Mouse (Mus musculus): ENCODE measurements around the gene Xpnpep3. TPM values are rescaled to one million over a fixed set of nuclear protein-coding genes. Genes with fewer than 3 reads are reported as not detected.
A peak's percentile ranks its signal among the peaks of the same experiment; 100 is the strongest.

Xpnpep3 gene
- polyA plus RNA-seq, 1 experiment from 2014 or later = 5.2 TPM

GRCm38 (mm10) chr15:81461523-81461922 lies 61.6 kb downstream of the Xpnpep3 start:
- Histone ChIP-seq H3K27ac (ENCODE audit: low read depth, low read length) (no peak overlapping the region), H3K36me3 (ENCODE audit: control insufficient read depth, insufficient read depth, low read length) (peaks cover 4% of the 10 kb centered on the region; the same call in 1 of the 2 replicates), H3K27me3 (replicated peaks; ENCODE audit: control insufficient read depth, insufficient read depth, low read length) (no peaks in the 10 kb centered on the region), H3K4me2 (ENCODE audit: low read length) (no peak overlapping the region), H3K9me3 (replicated peaks; ENCODE audit: control insufficient read depth, low read length) (no peaks in the 10 kb centered on the region), H3K9ac (ENCODE audit: low read length) (no peak overlapping the region), H3K4me1 (ENCODE audit: control insufficient read depth, insufficient read depth, low read length) (0 out of 2 replicates have a peak, but pooled peaks cover 3% of the 10 kb centered on the region), H3K4me3 (ENCODE audit: low read depth, low read length) (no peak overlapping the region)
- ATAC-seq (no peak), DNase-seq (ENCODE audit: low spot score) (no peak)
- 81% methylated on average over 7 of the region's 7 CpGs for WGBS

GRCm38 (mm10) chr15:81465016-81465660 lies 65.2 kb downstream of the Xpnpep3 start:
- H3K27me3 ChIP-seq (replicated peaks; ENCODE audit: control insufficient read depth, insufficient read depth, low read length) = no peaks in the 10 kb centered on the region
- H3K9me3 ChIP-seq (replicated peaks; ENCODE audit: control insufficient read depth, low read length) = no peaks in the 10 kb centered on the region
- H3K4me1 ChIP-seq (ENCODE audit: control insufficient read depth, insufficient read depth, low read length) = peaks cover 14% of the 10 kb centered on the region
- H3K36me3 ChIP-seq (ENCODE audit: control insufficient read depth, insufficient read depth, low read length) = peaks cover 15% of the 10 kb centered on the region; the same call in 1 of the 2 replicates
- DNase-seq (ENCODE audit: low spot score) (no peak), ATAC-seq (no peak)
- H3K4me2 ChIP-seq (ENCODE audit: low read length) = peak overlapping the region; percentile 76
- WGBS = 79% methylated on average over 12 of the region's 12 CpGs
- H3K4me3 ChIP-seq (ENCODE audit: low read depth, low read length) = peak overlapping the region; percentile 61
- peak overlapping the region; percentile 77; the same call in 1 of the 2 replicates for H3K9ac ChIP-seq (ENCODE audit: low read length)
- peak overlapping the region; percentile 86 for H3K27ac ChIP-seq (ENCODE audit: low read depth, low read length)

- peak within 1 kb of the TSS; percentile 61 for H3K4me3 ChIP-seq (ENCODE audit: low read depth, low read length)
- no peaks in the 10 kb centered on the region for H3K9me3 ChIP-seq (replicated peaks; ENCODE audit: control insufficient read depth, low read length)
- DNase-seq (ENCODE audit: low spot score) (peak; percentile 99), ATAC-seq (peak; percentile 99)
- 1% methylated on average over 61 of the region's 62 CpGs for WGBS
- peaks cover 14% of the 10 kb centered on the region for H3K4me1 ChIP-seq (ENCODE audit: control insufficient read depth, insufficient read depth, low read length)
- peaks cover 20% of the 10 kb centered on the region for H3K36me3 ChIP-seq (ENCODE audit: control insufficient read depth, insufficient read depth, low read length)
- H3K9ac ChIP-seq (ENCODE audit: low read length) = peak within 1 kb of the TSS; percentile 78
- peak within 1 kb of the TSS; percentile 87 for H3K27ac ChIP-seq (ENCODE audit: low read depth, low read length)
- peak within 1 kb of the TSS; percentile 76 for H3K4me2 ChIP-seq (ENCODE audit: low read length)
- no peaks in the 10 kb centered on the region for H3K27me3 ChIP-seq (replicated peaks; ENCODE audit: control insufficient read depth, insufficient read depth, low read length)
Observed at GRCm38 (mm10) chr15:81465901-81466737, 66.2 kb downstream of the Xpnpep3 start, which contains the start of gene Rbx1. Rbx1 (plus strand) TSS chr15:81466296.

GRCm38 (mm10) chr15:81466738-81467113 lies 66.8 kb downstream of the Xpnpep3 start:
- H3K36me3 ChIP-seq (ENCODE audit: control insufficient read depth, insufficient read depth, low read length) = peaks cover 27% of the 10 kb centered on the region
- WGBS = under 1% methylated on average over 15 of the region's 15 CpGs
- ATAC-seq = no peak
- H3K4me3 ChIP-seq (ENCODE audit: low read depth, low read length) = peak overlapping the region; percentile 61
- peak overlapping the region; percentile 87 for H3K27ac ChIP-seq (ENCODE audit: low read depth, low read length)
- peak overlapping the region; percentile 78 for H3K9ac ChIP-seq (ENCODE audit: low read length)
- H3K4me2 ChIP-seq (ENCODE audit: low read length) = peak overlapping the region; percentile 60
- H3K4me1 ChIP-seq (ENCODE audit: control insufficient read depth, insufficient read depth, low read length) = peaks cover 14% of the 10 kb centered on the region
- H3K27me3 ChIP-seq (replicated peaks; ENCODE audit: control insufficient read depth, insufficient read depth, low read length) = no peaks in the 10 kb centered on the region
- no peaks in the 10 kb centered on the region for H3K9me3 ChIP-seq (replicated peaks; ENCODE audit: control insufficient read depth, low read length)
- no peak for DNase-seq (ENCODE audit: low spot score)

- 90% methylated on average over 8 of the region's 8 CpGs for WGBS
- no peak overlapping the region for H3K9ac ChIP-seq (ENCODE audit: low read length)
- H3K27ac ChIP-seq (ENCODE audit: low read depth, low read length) = no peak overlapping the region
- DNase-seq (ENCODE audit: low spot score) (no peak), ATAC-seq (no peak)
- peaks cover 11% of the 10 kb centered on the region for H3K4me1 ChIP-seq (ENCODE audit: control insufficient read depth, insufficient read depth, low read length)
- H3K36me3 ChIP-seq (ENCODE audit: control insufficient read depth, insufficient read depth, low read length) = peaks cover 65% of the 10 kb centered on the region
- no peak overlapping the region for H3K4me2 ChIP-seq (ENCODE audit: low read length)
- no peaks in the 10 kb centered on the region for H3K9me3 ChIP-seq (replicated peaks; ENCODE audit: control insufficient read depth, low read length)
- H3K27me3 ChIP-seq (replicated peaks; ENCODE audit: control insufficient read depth, insufficient read depth, low read length) = no peaks in the 10 kb centered on the region
- no peak overlapping the region for H3K4me3 ChIP-seq (ENCODE audit: low read depth, low read length)
Observed at GRCm38 (mm10) chr15:81470735-81471134, 70.8 kb downstream of the Xpnpep3 start.

GRCm38 (mm10) chr15:81472256-81472655 lies 72.3 kb downstream of the Xpnpep3 start:
- Histone ChIP-seq H3K4me3 (ENCODE audit: low read depth, low read length) (no peak overlapping the region), H3K4me2 (ENCODE audit: low read length) (no peak overlapping the region), H3K4me1 (ENCODE audit: control insufficient read depth, insufficient read depth, low read length) (peaks cover 9% of the 10 kb centered on the region), H3K9ac (ENCODE audit: low read length) (no peak overlapping the region), H3K27ac (ENCODE audit: low read depth, low read length) (no peak overlapping the region), H3K27me3 (replicated peaks; ENCODE audit: control insufficient read depth, insufficient read depth, low read length) (no peaks in the 10 kb centered on the region), H3K9me3 (replicated peaks; ENCODE audit: control insufficient read depth, low read length) (no peaks in the 10 kb centered on the region), H3K36me3 (ENCODE audit: control insufficient read depth, insufficient read depth, low read length) (peaks cover 70% of the 10 kb centered on the region)
- no peak for DNase-seq (ENCODE audit: low spot score)
- WGBS = 96% methylated on average over 5 of the region's 5 CpGs
- ATAC-seq = no peak

- H3K9ac ChIP-seq (ENCODE audit: low read length) = no peak overlapping the region
- ATAC-seq (no peak), DNase-seq (ENCODE audit: low spot score) (peak; percentile 27)
- H3K36me3 ChIP-seq (ENCODE audit: control insufficient read depth, insufficient read depth, low read length) = peaks cover 54% of the 10 kb centered on the region
- H3K9me3 ChIP-seq (replicated peaks; ENCODE audit: control insufficient read depth, low read length) = no peaks in the 10 kb centered on the region
- H3K27me3 ChIP-seq (replicated peaks; ENCODE audit: control insufficient read depth, insufficient read depth, low read length) = no peaks in the 10 kb centered on the region
- WGBS = 43% methylated on average over 3 of the region's 3 CpGs
- no peak overlapping the region for H3K4me3 ChIP-seq (ENCODE audit: low read depth, low read length)
- H3K4me1 ChIP-seq (ENCODE audit: control insufficient read depth, insufficient read depth, low read length) = no peaks in the 10 kb centered on the region
- no peak overlapping the region for H3K4me2 ChIP-seq (ENCODE audit: low read length)
- H3K27ac ChIP-seq (ENCODE audit: low read depth, low read length) = no peak overlapping the region
Observed at GRCm38 (mm10) chr15:81475654-81476053, 75.7 kb downstream of the Xpnpep3 start.

- H3K27ac ChIP-seq (ENCODE audit: low read depth, low read length) = no peak overlapping the region
- ATAC-seq = no peak
- no peak overlapping the region for H3K4me3 ChIP-seq (ENCODE audit: low read depth, low read length)
- H3K4me1 ChIP-seq (ENCODE audit: control insufficient read depth, insufficient read depth, low read length) = no peaks in the 10 kb centered on the region
- H3K9ac ChIP-seq (ENCODE audit: low read length) = no peak overlapping the region
- no peaks in the 10 kb centered on the region for H3K9me3 ChIP-seq (replicated peaks; ENCODE audit: control insufficient read depth, low read length)
- peak overlapping the region; percentile 5; the same call in 1 of the 2 replicates for H3K4me2 ChIP-seq (ENCODE audit: low read length)
- DNase-seq (ENCODE audit: low spot score) = peak; percentile 42
- H3K36me3 ChIP-seq (ENCODE audit: control insufficient read depth, insufficient read depth, low read length) = peaks cover 44% of the 10 kb centered on the region
- 5% methylated on average over 2 of the region's 2 CpGs for WGBS
- H3K27me3 ChIP-seq (replicated peaks; ENCODE audit: control insufficient read depth, insufficient read depth, low read length) = no peaks in the 10 kb centered on the region
Observed at GRCm38 (mm10) chr15:81476597-81476996, 76.7 kb downstream of the Xpnpep3 start.

All from forebrain, embryonic 14.5 days (tissue).